Mouse (Mus musculus) intestine, postnatal 0 days (tissue): Measurements from ENCODE around the gene Cd160. TPM values are rescaled to one million over a fixed set of nuclear protein-coding genes. Genes with fewer than 3 reads are reported as not detected.

Experiments
- ATAC-seq: fragments of 200-750 bp; cut with Nextera tagmentation; 2 replicates; pipeline ENCODE4 v1.8.0; 2017; ENCODE audit warnings: mild to moderate bottlenecking, moderate TSS enrichment, moderate library complexity
- H3K27ac ChIP-seq: fragments of 300-500 bp; sonication (generic); 2 replicates; pipeline ENCODE4 v1.5.1; 2014; ENCODE audit warnings: mild to moderate bottlenecking, low read depth, low read length, moderate library complexity
- H3K27me3 ChIP-seq: fragments of 300-500 bp; sonication (generic); replicated peaks from 2 replicates; pipeline ENCODE4 v1.6.1; 2014; ENCODE audit warnings: low read length, mixed read lengths; ENCODE audit not compliant: control insufficient read depth, insufficient read depth
- H3K36me3 ChIP-seq: fragments of 300-500 bp; sonication (generic); 2 replicates; pipeline ENCODE4 v1.6.1; 2014; ENCODE audit warnings: mild to moderate bottlenecking, moderate library complexity; ENCODE audit not compliant: control insufficient read depth, insufficient read depth
- H3K4me1 ChIP-seq: fragments of 300-500 bp; sonication (generic); replicated peaks from 2 replicates; pipeline ENCODE4 v1.6.1; 2014; ENCODE audit warnings: antibody characterized with exemption, low read length, mixed read lengths; ENCODE audit not compliant: control insufficient read depth, insufficient read depth
- H3K4me2 ChIP-seq: fragments of 300-500 bp; sonication (generic); replicated peaks from 2 replicates; pipeline ENCODE4 v1.6.1; 2014; ENCODE audit warnings: low read depth, mild to moderate bottlenecking, moderate library complexity
- H3K4me3 ChIP-seq: fragments of 300-500 bp; sonication (generic); 2 replicates; pipeline ENCODE4 v1.5.1; 2014; ENCODE audit warnings: low read depth, low read length
- H3K9ac ChIP-seq: fragments of 300-500 bp; sonication (generic); 2 replicates; pipeline ENCODE4 v1.6.1; 2014; ENCODE audit warnings: mild to moderate bottlenecking, low read depth, low read length
- H3K9me3 ChIP-seq: fragments of 300-500 bp; sonication (generic); 2 replicates; pipeline ENCODE4 v1.6.1; 2016; ENCODE audit warnings: mixed run types; ENCODE audit not compliant: control insufficient read depth
- CTCF ChIP-seq: sonication (generic); IDR thresholded peaks from 2 replicates; pipeline ENCODE4 v1.5.1; 2016; ENCODE audit warnings: low read depth, mild to moderate bottlenecking, control low read depth, antibody characterized with exemption, moderate library complexity
- WGBS: fragments of 180-500 bp; shearing (Covaris S2); extraction: QIAGEN DNeasy Blood & Tissue Kit; methylation state at CpG from one replicate; pipeline ENCODE4 v1.1.7; 2014; 5-methylcytosine and 5-hydroxymethylcytosine counted together
- polyA plus RNA-seq: library from polyadenylated mRNA; unstranded; fragments of >200 nt; fragmentation: Nextera tagmentation; extraction: Ambion mirVana; gene quantifications from 2 replicates; pipeline ENCODE4 v1.2.1, GENCODE M21; 2015

Gene Cd160
- polyA plus RNA-seq, result 0.66 and 0.84 TPM in 2 replicates

DNA sequence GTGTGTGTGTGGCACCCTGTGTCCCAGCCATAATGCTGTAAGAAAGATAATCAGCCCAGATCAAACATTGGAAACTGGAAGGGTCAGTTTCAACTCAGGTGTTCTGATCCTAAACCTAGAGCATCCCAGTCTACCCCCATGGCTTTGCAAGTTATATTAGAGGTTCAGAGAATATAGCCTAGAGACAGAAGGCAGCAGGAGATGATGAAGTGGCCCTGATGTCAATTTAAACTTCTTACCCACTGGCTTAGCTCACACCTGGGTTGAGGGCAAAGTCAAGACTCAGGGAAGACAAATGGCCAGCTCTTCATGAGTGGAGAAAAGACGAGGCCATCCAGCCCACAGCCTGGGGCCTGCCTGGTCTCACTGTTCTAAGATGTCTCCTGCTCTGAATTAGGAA, at the start of gene Cd160, which contains the start of gene Pdzk1:
TSS of gene Cd160 (minus strand) at position 368 of the 400 bp plus-strand sequence.
TSS of gene Pdzk1 (plus strand) at position 301 of the 400 bp plus-strand sequence.
- H3K27me3 ChIP-seq, result no peaks in the 10 kb centered on the region
- no peaks in the 10 kb centered on the region for H3K9me3 ChIP-seq
- H3K4me1 ChIP-seq, result 0 out of 2 replicates have a peak, but pooled peaks cover 4% of the 10 kb centered on the region
- H3K36me3 ChIP-seq, result no peaks in the 10 kb centered on the region
- H3K9ac ChIP-seq, result peak within 1 kb of the TSS; percentile 23; the same call in 1 of the 2 replicates
- 0 out of 2 replicates have a peak, but pooled peaks have one; percentile 6 for ATAC-seq
- H3K27ac ChIP-seq, result peak within 1 kb of the TSS; percentile 73
- TF ChIP-seq CTCF, result no peak
- peak within 1 kb of the TSS; percentile 53 for H3K4me2 ChIP-seq
- H3K4me3 ChIP-seq, result peak within 1 kb of the TSS; percentile 30
- 68% methylated on average over 1 of the region's 1 CpGs for WGBS

DNA sequence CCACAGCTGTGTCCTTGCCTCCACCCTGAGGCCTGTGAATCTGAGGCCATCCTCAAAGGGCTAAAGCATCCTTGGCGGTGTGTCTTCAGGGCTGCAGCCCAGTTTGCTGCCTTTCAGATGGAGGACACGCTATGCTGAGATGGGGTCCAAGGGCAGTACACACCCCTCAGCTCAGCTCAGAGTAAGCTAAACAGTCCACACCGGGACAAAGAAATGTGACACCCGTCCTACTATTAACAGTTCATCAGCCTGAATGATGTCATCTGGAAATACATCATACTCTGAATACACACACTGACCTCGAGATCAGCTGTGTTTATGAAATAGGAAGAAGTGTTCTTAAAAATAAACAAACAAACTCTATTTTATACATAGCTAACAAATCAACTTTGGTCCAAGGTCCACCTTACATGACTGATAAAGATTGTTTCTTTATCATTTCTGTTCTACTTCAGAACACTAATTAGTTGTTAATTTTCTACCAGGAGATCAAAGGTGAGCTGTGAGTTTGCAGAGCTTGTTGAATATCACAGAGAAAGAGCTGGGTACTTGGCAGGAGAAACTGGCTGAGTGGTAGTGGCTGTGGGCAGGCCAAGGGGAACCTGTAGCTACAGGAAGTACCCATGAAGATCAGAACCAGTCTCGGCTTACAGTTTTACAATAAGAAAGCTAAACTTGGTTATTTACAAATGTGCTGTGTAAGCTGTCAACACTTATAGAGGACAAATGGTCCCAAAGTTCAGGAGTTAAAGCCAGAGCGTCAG, 45.8 kb upstream of the Cd160 start:
- no peak overlapping the region for H3K4me2 ChIP-seq

DNA sequence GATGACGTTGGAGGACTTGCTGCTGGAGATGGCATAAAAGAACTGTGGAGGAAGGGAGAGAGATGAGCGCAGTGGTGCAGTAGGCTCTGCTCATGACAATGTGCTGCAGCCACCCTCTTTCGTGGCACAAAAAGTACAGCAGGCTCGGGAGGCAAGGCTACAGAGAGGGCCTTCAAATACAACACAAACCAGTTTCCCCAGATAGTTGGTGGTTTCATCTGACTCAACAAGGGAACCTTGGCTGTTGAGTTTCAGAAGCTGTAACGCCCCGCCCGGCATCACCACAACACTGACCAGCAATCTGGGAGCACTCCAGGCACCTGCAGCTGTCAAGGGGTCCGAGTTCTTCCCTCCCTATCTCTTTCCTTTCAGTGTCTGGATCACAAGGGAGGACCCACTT, 43.4 kb upstream of the Cd160 start:
- WGBS, result 88% methylated on average over 8 of the region's 8 CpGs
- no peaks in the 10 kb centered on the region for H3K9me3 ChIP-seq

More for the DNA sequence above, 45.8 kb upstream of the Cd160 start:
- H3K4me1 ChIP-seq, result no peaks in the 10 kb centered on the region
- no peak overlapping the region for H3K9ac ChIP-seq
- TF ChIP-seq CTCF, result no peak
- no peaks in the 10 kb centered on the region for H3K27me3 ChIP-seq
- no peak overlapping the region for H3K4me3 ChIP-seq
- peaks cover 46% of the 10 kb centered on the region for H3K36me3 ChIP-seq
- 25% methylated on average over 7 of the region's 7 CpGs for WGBS
- peak; percentile 87 for ATAC-seq
- H3K9me3 ChIP-seq, result no peaks in the 10 kb centered on the region
- peak overlapping the region; percentile 81 for H3K27ac ChIP-seq

DNA sequence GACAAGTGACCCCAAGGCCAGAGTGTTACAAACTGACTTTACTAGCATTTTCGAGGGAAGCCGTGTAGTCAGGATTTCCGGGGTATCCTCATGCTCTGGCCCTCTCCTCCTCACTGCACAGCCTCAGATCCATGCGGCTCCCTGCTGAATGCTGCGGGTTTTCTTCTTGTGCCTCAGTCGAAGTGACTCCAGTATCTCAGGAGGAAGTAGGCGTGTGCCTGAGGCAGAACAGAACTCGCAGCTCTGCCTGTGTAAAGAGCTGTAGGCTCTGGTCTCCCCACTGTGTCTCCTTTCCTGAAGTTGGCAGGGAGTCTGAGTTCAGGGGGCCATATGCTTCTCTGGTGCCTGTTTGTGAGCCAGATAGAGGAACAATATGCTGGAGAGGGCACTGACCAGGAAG, 41.9 kb upstream of the Cd160 start:
- Histone ChIP-seq H3K27ac (no peak overlapping the region), H3K27me3 (no peaks in the 10 kb centered on the region), H3K4me3 (no peak overlapping the region), H3K9me3 (no peaks in the 10 kb centered on the region), H3K9ac (no peak overlapping the region), H3K36me3 (peaks cover 65% of the 10 kb centered on the region), H3K4me1 (no peaks in the 10 kb centered on the region), H3K4me2 (no peak overlapping the region)
- TF ChIP-seq CTCF, result no peak
- ATAC-seq, result no peak
- 85% methylated on average over 8 of the region's 8 CpGs for WGBS

More for the DNA sequence above, 43.4 kb upstream of the Cd160 start:
- no peak for ATAC-seq
- H3K27me3 ChIP-seq, result no peaks in the 10 kb centered on the region
- H3K9ac ChIP-seq, result no peak overlapping the region
- H3K4me2 ChIP-seq, result no peak overlapping the region
- peaks cover 65% of the 10 kb centered on the region for H3K36me3 ChIP-seq
- H3K4me3 ChIP-seq, result no peak overlapping the region
- H3K27ac ChIP-seq, result no peak overlapping the region
- H3K4me1 ChIP-seq, result no peaks in the 10 kb centered on the region
- no peak for TF ChIP-seq CTCF

DNA sequence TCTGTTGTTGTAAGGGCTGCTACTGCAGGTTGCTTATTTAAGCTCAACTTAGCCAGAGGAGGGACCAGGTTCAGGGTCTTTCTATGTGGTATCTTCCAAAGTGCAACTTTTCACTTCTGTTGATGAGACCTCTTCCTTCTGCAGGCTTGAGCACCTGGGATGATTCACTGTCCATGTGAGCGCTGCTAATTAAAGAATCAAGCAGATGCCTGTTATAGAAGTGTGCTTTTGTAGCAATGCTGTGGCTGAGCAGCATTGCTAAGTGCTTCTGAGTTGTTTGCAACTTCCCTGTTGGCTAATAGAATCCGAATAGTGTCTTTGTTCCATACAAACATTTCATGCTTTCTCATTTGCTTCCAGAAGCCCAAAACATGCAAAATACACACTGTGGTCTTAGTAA, 41.1 kb upstream of the Cd160 start:
- TF ChIP-seq CTCF, result no peak
- Histone ChIP-seq H3K4me3 (no peak overlapping the region), H3K36me3 (peaks cover 65% of the 10 kb centered on the region), H3K9ac (no peak overlapping the region), H3K9me3 (no peaks in the 10 kb centered on the region), H3K4me1 (no peaks in the 10 kb centered on the region), H3K4me2 (no peak overlapping the region), H3K27ac (no peak overlapping the region), H3K27me3 (no peaks in the 10 kb centered on the region)
- WGBS, result 86% methylated on average over 2 of the region's 2 CpGs
- no peak for ATAC-seq

DNA sequence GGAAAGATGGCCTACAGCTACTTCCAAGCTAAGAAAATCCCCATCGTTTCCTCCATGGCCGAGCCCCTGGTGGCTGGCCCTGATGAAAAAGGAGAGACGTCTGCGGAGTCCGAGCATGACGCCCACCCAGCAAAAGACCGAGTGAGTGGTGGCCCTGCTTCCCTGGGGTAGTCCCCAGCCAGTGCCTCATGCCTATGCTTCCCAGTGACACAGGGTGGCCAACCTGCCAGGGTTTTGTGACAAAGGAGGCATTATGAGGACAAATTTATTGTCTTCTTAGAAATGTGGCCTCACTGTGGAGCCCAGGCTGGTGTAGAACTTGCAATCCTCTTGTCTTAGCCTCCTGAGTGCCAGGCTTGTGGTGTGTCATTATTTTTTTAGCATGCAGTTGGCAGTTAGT, 39.9 kb upstream of the Cd160 start:
- no peak for TF ChIP-seq CTCF
- Histone ChIP-seq H3K4me1 (no peaks in the 10 kb centered on the region), H3K4me3 (no peak overlapping the region), H3K9me3 (no peaks in the 10 kb centered on the region), H3K27ac (no peak overlapping the region), H3K9ac (no peak overlapping the region), H3K27me3 (no peaks in the 10 kb centered on the region), H3K36me3 (peaks cover 63% of the 10 kb centered on the region), H3K4me2 (no peak overlapping the region)
- 96% methylated on average over 7 of the region's 7 CpGs for WGBS
- no peak for ATAC-seq
